Mouse (Mus musculus): ENCODE measurements around the gene Yod1. TPM values are rescaled to one million over a fixed set of nuclear protein-coding genes. Genes with fewer than 3 reads are reported as not detected.

The Yod1 gene
- polyA plus RNA-seq, 2 experiments = 5.8 to 19.0 TPM

GRCm38 (mm10) chr1:130742201-130742600 lies 25.1 kb downstream of the Yod1 start:
- no peaks in the 10 kb centered on the region for H3K27me3 ChIP-seq (ENCODE audit: control insufficient read depth, insufficient read depth, low read length)
- no peak for ATAC-seq (ENCODE audit: insufficient read depth)
- peak overlapping the region; percentile 99 for H3K27ac ChIP-seq
- H3K9me3 ChIP-seq (ENCODE audit: control insufficient read depth, low read length) = no peaks in the 10 kb centered on the region
- H3K4me1 ChIP-seq (replicated peaks; ENCODE audit: control insufficient read depth in 2 of 2, insufficient read depth in 2 of 2, low read length in 1 of 2) = peaks cover 88 to 89% of the 10 kb centered on the region in 2 experiments
- H3K9ac ChIP-seq (replicated peaks) = peak overlapping the region; percentile 98
- TF ChIP-seq EP300 (IDR thresholded peaks at IDR 0.05; ENCODE audit: low read depth) (no peak), CTCF (IDR thresholded peaks at IDR 0.05; ENCODE audit: low read depth) (no peak)
- peaks cover 26% of the 10 kb centered on the region for H3K36me3 ChIP-seq (replicated peaks; ENCODE audit: control insufficient read depth, insufficient read depth, low read depth)
- peak overlapping the region; percentile 97 for H3K4me2 ChIP-seq (ENCODE audit: low read depth)
- WGBS (ENCODE audit: insufficient replicate concordance) = 74% methylated on average over 7 of the region's 7 CpGs
- H3K4me3 ChIP-seq (ENCODE audit: insufficient read depth in 1 of 2, low read depth in 2 of 2, low read length in 2 of 2) = no peak overlapping the region
- DNase-seq (ENCODE audit: low read depth in 3 of 3, low spot score in 3 of 3) = no peak

GRCm38 (mm10) chr1:130743775-130744174 lies 26.6 kb downstream of the Yod1 start:
- WGBS (ENCODE audit: insufficient replicate concordance) = 26% methylated on average over 1 of the region's 1 CpGs
- DNase-seq (ENCODE audit: low read depth in 3 of 3, low spot score in 3 of 3) (no peak), ATAC-seq (ENCODE audit: insufficient read depth) (no peak)
- Histone ChIP-seq H3K36me3 (replicated peaks; ENCODE audit: control insufficient read depth, insufficient read depth, low read depth) (peaks cover 19% of the 10 kb centered on the region), H3K4me3 (ENCODE audit: insufficient read depth in 1 of 2, low read depth in 2 of 2, low read length in 2 of 2) (no peak overlapping the region), H3K4me1 (replicated peaks; ENCODE audit: control insufficient read depth in 2 of 2, insufficient read depth in 2 of 2, low read length in 1 of 2) (peaks cover 75 to 77% of the 10 kb centered on the region in 2 experiments), H3K27ac (peak overlapping the region; percentile 99), H3K9me3 (ENCODE audit: control insufficient read depth, low read length) (no peaks in the 10 kb centered on the region), H3K9ac (replicated peaks) (peak overlapping the region; percentile 37), H3K27me3 (ENCODE audit: control insufficient read depth, insufficient read depth, low read length) (no peaks in the 10 kb centered on the region), H3K4me2 (ENCODE audit: low read depth) (peak overlapping the region; percentile 39)
- TF ChIP-seq EP300 (IDR thresholded peaks at IDR 0.05; ENCODE audit: low read depth) = no peak
- TF ChIP-seq CTCF (IDR thresholded peaks at IDR 0.05; ENCODE audit: low read depth) = no peak

GRCm38 (mm10) chr1:130744217-130744616 lies 27.1 kb downstream of the Yod1 start:
- H3K36me3 ChIP-seq (replicated peaks; ENCODE audit: control insufficient read depth, insufficient read depth, low read depth) = peaks cover 19% of the 10 kb centered on the region
- DNase-seq (ENCODE audit: low read depth in 3 of 3, low spot score in 3 of 3) (peak in 2 of 3 experiments; percentile 38 to 51), ATAC-seq (ENCODE audit: insufficient read depth) (peak; percentile 33)
- H3K27ac ChIP-seq = peak overlapping the region; percentile 99
- no peaks in the 10 kb centered on the region for H3K27me3 ChIP-seq (ENCODE audit: control insufficient read depth, insufficient read depth, low read length)
- 28% methylated on average over 2 of the region's 2 CpGs for WGBS (ENCODE audit: insufficient replicate concordance)
- H3K4me3 ChIP-seq (ENCODE audit: insufficient read depth in 1 of 2, low read depth in 2 of 2, low read length in 2 of 2) = no peak overlapping the region
- no peaks in the 10 kb centered on the region for H3K9me3 ChIP-seq (ENCODE audit: control insufficient read depth, low read length)
- H3K9ac ChIP-seq (replicated peaks) = peak overlapping the region; percentile 37
- H3K4me2 ChIP-seq (ENCODE audit: low read depth) = peak overlapping the region; percentile 39
- peaks cover 71 to 74% of the 10 kb centered on the region in 2 experiments for H3K4me1 ChIP-seq (replicated peaks; ENCODE audit: control insufficient read depth in 2 of 2, insufficient read depth in 2 of 2, low read length in 1 of 2)
- TF ChIP-seq EP300 (IDR thresholded peaks at IDR 0.05; ENCODE audit: low read depth) = peak; percentile 68
- no peak for TF ChIP-seq CTCF (IDR thresholded peaks at IDR 0.05; ENCODE audit: low read depth)

DNA sequence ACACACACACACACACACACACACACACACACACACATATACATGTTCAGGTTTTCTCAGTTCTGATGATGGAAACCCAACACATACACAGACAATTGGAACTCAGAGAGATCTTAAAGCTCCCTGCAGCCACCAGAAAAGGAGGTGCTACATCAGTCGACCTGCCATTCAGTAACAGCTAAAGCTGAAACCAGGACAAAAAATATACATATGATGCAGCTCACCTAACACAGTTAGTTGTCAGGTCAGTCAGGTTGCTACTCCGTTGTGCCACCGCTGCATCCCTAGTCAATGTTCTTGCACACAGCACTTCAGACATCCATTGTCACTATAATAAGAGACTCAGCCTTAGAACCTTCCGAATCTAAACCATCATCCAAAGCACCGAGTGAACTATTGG lies 27.8 kb downstream of the Yod1 start:
- peak overlapping the region; percentile 39; the same call in 1 of the 2 replicates for H3K4me2 ChIP-seq (ENCODE audit: low read depth)
- WGBS (ENCODE audit: insufficient replicate concordance) = 78% methylated on average over 5 of the region's 5 CpGs
- H3K36me3 ChIP-seq (replicated peaks; ENCODE audit: control insufficient read depth, insufficient read depth, low read depth) = peaks cover 19% of the 10 kb centered on the region
- no peaks in the 10 kb centered on the region for H3K9me3 ChIP-seq (ENCODE audit: control insufficient read depth, low read length)
- no peak overlapping the region for H3K4me3 ChIP-seq (ENCODE audit: insufficient read depth in 1 of 2, low read depth in 2 of 2, low read length in 2 of 2)
- no peak for TF ChIP-seq EP300 (IDR thresholded peaks at IDR 0.05; ENCODE audit: low read depth)
- no peak for TF ChIP-seq CTCF (IDR thresholded peaks at IDR 0.05; ENCODE audit: low read depth)
- no peaks in the 10 kb centered on the region for H3K27me3 ChIP-seq (ENCODE audit: control insufficient read depth, insufficient read depth, low read length)
- ATAC-seq (ENCODE audit: insufficient read depth) (no peak), DNase-seq (ENCODE audit: low read depth in 3 of 3, low spot score in 3 of 3) (no peak)
- H3K4me1 ChIP-seq (replicated peaks; ENCODE audit: control insufficient read depth in 2 of 2, insufficient read depth in 2 of 2, low read length in 1 of 2) = peaks cover 63 to 68% of the 10 kb centered on the region in 2 experiments
- H3K27ac ChIP-seq = peak overlapping the region; percentile 99
- H3K9ac ChIP-seq (replicated peaks) = no peak overlapping the region; the same call in 1 of the 2 replicates

DNA sequence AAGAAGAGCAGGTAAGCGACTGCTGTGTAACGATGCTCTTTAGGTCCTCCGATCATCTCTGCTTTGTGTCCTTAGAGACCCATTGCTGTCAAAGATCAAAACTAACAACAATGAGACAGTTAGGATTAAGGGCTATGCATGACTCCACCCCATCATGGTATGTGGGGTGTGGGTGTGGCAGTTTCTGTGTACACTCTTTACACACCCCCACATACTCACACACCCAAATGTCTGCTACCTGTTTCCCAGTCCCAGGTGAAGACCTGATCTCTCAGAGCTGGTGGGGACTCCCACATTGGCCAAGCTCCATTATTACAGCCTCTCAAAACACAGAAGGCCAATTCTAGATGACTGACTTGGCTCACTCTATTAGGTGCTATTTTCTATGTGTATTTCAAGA lies 28.5 kb downstream of the Yod1 start:
- H3K4me3 ChIP-seq (ENCODE audit: insufficient read depth in 1 of 2, low read depth in 2 of 2, low read length in 2 of 2) = no peak overlapping the region
- peak overlapping the region; percentile 24 for H3K4me2 ChIP-seq (ENCODE audit: low read depth)
- peak overlapping the region; percentile 99 for H3K27ac ChIP-seq
- no peaks in the 10 kb centered on the region for H3K9me3 ChIP-seq (ENCODE audit: control insufficient read depth, low read length)
- H3K36me3 ChIP-seq (replicated peaks; ENCODE audit: control insufficient read depth, insufficient read depth, low read depth) = peaks cover 19% of the 10 kb centered on the region
- ATAC-seq (ENCODE audit: insufficient read depth) (no peak), DNase-seq (ENCODE audit: low read depth in 3 of 3, low spot score in 3 of 3) (no peak)
- H3K4me1 ChIP-seq (replicated peaks; ENCODE audit: control insufficient read depth in 2 of 2, insufficient read depth in 2 of 2, low read length in 1 of 2) = peaks cover 60 to 62% of the 10 kb centered on the region in 2 experiments
- no peak overlapping the region for H3K9ac ChIP-seq (replicated peaks)
- no peaks in the 10 kb centered on the region for H3K27me3 ChIP-seq (ENCODE audit: control insufficient read depth, insufficient read depth, low read length)
- 82% methylated on average over 3 of the region's 3 CpGs for WGBS (ENCODE audit: insufficient replicate concordance)
- TF ChIP-seq EP300 (IDR thresholded peaks at IDR 0.05; ENCODE audit: low read depth) = no peak
- TF ChIP-seq CTCF (IDR thresholded peaks at IDR 0.05; ENCODE audit: low read depth) = no peak

All from liver, embryonic 14.5 days (tissue).